Mouse (Mus musculus) cortical plate, adult 2 months (tissue): ENCODE results near the gene Atp2b1. TPM values are rescaled to one million over a fixed set of nuclear protein-coding genes. Genes with fewer than 3 reads are reported as not detected.
A peak's percentile ranks its signal among the peaks of the same experiment; 100 is the strongest.

ENCODE experiments used
- H3K27ac ChIP-seq: fragments of 200-500 bp; 2 replicates; pipeline ENCODE4 v1.5.1; 2012; ENCODE audit warnings: low read length, control low read depth, inconsistent platforms; ENCODE audit not compliant: insufficient read depth
- H3K4me1 ChIP-seq: fragments of 200-500 bp; 2 replicates; pipeline ENCODE4 v1.6.1; 2011; ENCODE audit warnings: low read length; ENCODE audit not compliant: control insufficient read depth, insufficient read depth
- H3K4me3 ChIP-seq: fragments of 200-500 bp; 2 replicates; pipeline ENCODE4 v1.5.1; 2011; ENCODE audit warnings: mild to moderate bottlenecking, low read length, control low read depth; ENCODE audit not compliant: insufficient read depth
- CTCF ChIP-seq: fragments of 200-500 bp; IDR thresholded peaks from 2 replicates; pipeline ENCODE4 v1.5.1; 2011; ENCODE audit warnings: mild to moderate bottlenecking, control low read depth, low read length; ENCODE audit not compliant: insufficient read depth; ENCODE audit errors: extremely low read depth
- POLR2A ChIP-seq: fragments of 200-500 bp; IDR thresholded peaks from 2 replicates; pipeline ENCODE4 v1.6.1; 2011; ENCODE audit warnings: mild to moderate bottlenecking, low read length, control low read depth; ENCODE audit not compliant: insufficient read depth; ENCODE audit errors: extremely low read depth
- polyA plus RNA-seq: library from polyadenylated mRNA; depleted of rRNA; stranded (reverse); fragments of >200 nt; gene quantifications from 2 replicates; pipeline ENCODE4 v1.2.3, GENCODE M21; 2012

The Atp2b1 gene
- polyA plus RNA-seq, 1 experiment = 340 TPM

GRCm38 (mm10) chr10:99011084-99011483, 96.9 kb downstream of the Atp2b1 start:
- H3K4me1 ChIP-seq = peaks cover 12% of the 10 kb centered on the region
- no peak overlapping the region for H3K27ac ChIP-seq
- TF ChIP-seq POLR2A = no peak
- TF ChIP-seq CTCF = no peak
- H3K4me3 ChIP-seq = no peak overlapping the region

- H3K27ac ChIP-seq = no peak overlapping the region
- TF ChIP-seq CTCF (no peak), POLR2A (no peak)
- H3K4me1 ChIP-seq = peaks cover 12% of the 10 kb centered on the region
- H3K4me3 ChIP-seq = no peak overlapping the region
Observed at GRCm38 (mm10) chr10:99012086-99012485, 97.9 kb downstream of the Atp2b1 start.

- no peak overlapping the region for H3K27ac ChIP-seq
- H3K4me3 ChIP-seq = no peak overlapping the region
- TF ChIP-seq POLR2A (no peak), CTCF (no peak)
- H3K4me1 ChIP-seq = peaks cover 13% of the 10 kb centered on the region
Observed at GRCm38 (mm10) chr10:99014737-99015136, 100.5 kb downstream of the Atp2b1 start.

GRCm38 (mm10) chr10:99016996-99017395, 102.8 kb downstream of the Atp2b1 start:
- H3K27ac ChIP-seq = no peak overlapping the region
- peaks cover 13% of the 10 kb centered on the region for H3K4me1 ChIP-seq
- TF ChIP-seq CTCF = no peak
- TF ChIP-seq POLR2A = no peak
- no peak overlapping the region for H3K4me3 ChIP-seq

GRCm38 (mm10) chr10:99027462-99027861, 113.3 kb downstream of the Atp2b1 start:
- Histone ChIP-seq H3K4me3 (no peak overlapping the region), H3K4me1 (no peaks in the 10 kb centered on the region), H3K27ac (no peak overlapping the region)
- TF ChIP-seq POLR2A (no peak), CTCF (no peak)

GRCm38 (mm10) chr10:99029844-99030243, 115.6 kb downstream of the Atp2b1 start:
- no peak overlapping the region for H3K27ac ChIP-seq
- peaks cover 2% of the 10 kb centered on the region for H3K4me1 ChIP-seq
- H3K4me3 ChIP-seq = no peak overlapping the region
- TF ChIP-seq CTCF = no peak
- no peak for TF ChIP-seq POLR2A

- H3K4me3 ChIP-seq = no peak overlapping the region
- TF ChIP-seq CTCF (no peak), POLR2A (0 out of 2 replicates have a peak, but pooled peaks have one; percentile 17)
- peaks cover 2% of the 10 kb centered on the region for H3K4me1 ChIP-seq
- H3K27ac ChIP-seq = peak overlapping the region; percentile 79; the same call in 1 of the 2 replicates
Observed at GRCm38 (mm10) chr10:99033830-99034828, 119.9 kb downstream of the Atp2b1 start.

- Histone ChIP-seq H3K4me3 (no peak overlapping the region), H3K4me1 (peaks cover 2% of the 10 kb centered on the region), H3K27ac (no peak overlapping the region)
- TF ChIP-seq CTCF (no peak), POLR2A (no peak)
Observed at GRCm38 (mm10) chr10:99037185-99038065, 123.2 kb downstream of the Atp2b1 start.

- TF ChIP-seq CTCF (no peak), POLR2A (no peak)
- H3K4me1 ChIP-seq = peaks cover 2% of the 10 kb centered on the region
Observed at GRCm38 (mm10) chr10:99038866-99039265, 124.7 kb downstream of the Atp2b1 start.

More at GRCm38 (mm10) chr10:99038866-99039265, 124.7 kb downstream of the Atp2b1 start:
- Histone ChIP-seq H3K27ac (no peak overlapping the region), H3K4me3 (no peak overlapping the region)
